Mouse (Mus musculus) liver, embryonic 15.5 days (tissue): Measurements from ENCODE around the gene Iyd. TPM values are rescaled to one million over a fixed set of nuclear protein-coding genes. Genes with fewer than 3 reads are reported as not detected.

ENCODE experiments used
- ATAC-seq: fragments of 200-750 bp; cut with Nextera tagmentation; 2 replicates; pipeline ENCODE4 v1.8.0; 2017; ENCODE audit warnings: moderate number of reproducible peaks, mild to moderate bottlenecking, moderate library complexity; ENCODE audit not compliant: insufficient read depth
- H3K27ac ChIP-seq: fragments of 300-500 bp; sonication (generic); replicated peaks from 2 replicates; pipeline ENCODE4 v1.5.1; 2015; ENCODE audit warnings: mild to moderate bottlenecking, inconsistent platforms
- H3K27me3 ChIP-seq: fragments of 300-500 bp; sonication (generic); 2 replicates; pipeline ENCODE4 v1.6.1; 2015; ENCODE audit warnings: mild to moderate bottlenecking, inconsistent platforms
- H3K36me3 ChIP-seq: fragments of 300-500 bp; sonication (generic); replicated peaks from 2 replicates; pipeline ENCODE4 v1.6.1; 2015; ENCODE audit warnings: moderate library complexity, mild to moderate bottlenecking, inconsistent platforms
- H3K4me1 ChIP-seq: fragments of 300-500 bp; sonication (generic); replicated peaks from 2 replicates; pipeline ENCODE4 v1.6.1; 2015; ENCODE audit warnings: inconsistent platforms
- H3K4me2 ChIP-seq: fragments of 300-500 bp; sonication (generic); 2 replicates; pipeline ENCODE4 v1.6.1; 2015; ENCODE audit warnings: moderate library complexity, mild to moderate bottlenecking, inconsistent platforms
- H3K4me3 ChIP-seq: fragments of 300-500 bp; sonication (generic); replicated peaks from 2 replicates; pipeline ENCODE4 v1.5.1; 2015; ENCODE audit warnings: mild to moderate bottlenecking, inconsistent platforms
- H3K9ac ChIP-seq: fragments of 300-500 bp; sonication (generic); 2 replicates; pipeline ENCODE4 v1.6.1; 2015; ENCODE audit warnings: moderate library complexity, mild to moderate bottlenecking, inconsistent platforms
- H3K9me3 ChIP-seq: fragments of 300-500 bp; sonication (generic); replicated peaks from 2 replicates; pipeline ENCODE4 v1.6.1; 2016; ENCODE audit warnings: inconsistent platforms
- WGBS: fragments of 180-500 bp; shearing (Covaris S2); methylation state at CpG from one replicate; pipeline ENCODE4 v1.1.7; 2015; ENCODE audit warnings: mixed read lengths; ENCODE audit not compliant: insufficient replicate concordance; 5-methylcytosine and 5-hydroxymethylcytosine counted together
- polyA plus RNA-seq: library from polyadenylated mRNA; unstranded; fragments of >200 nt; fragmentation: Nextera tagmentation; extraction: Ambion mirVana; gene quantifications from 2 replicates; pipeline ENCODE4 v1.2.1, GENCODE M21; 2015

Gene Iyd
- polyA plus RNA-seq, 1 experiment from 2014 or later: 15.9 TPM

GRCm38 (mm10) chr10:3514634-3515033 is 25.4 kb upstream of the Iyd start:
- no peak for ATAC-seq
- Histone ChIP-seq H3K27ac (no peak overlapping the region), H3K4me3 (no peak overlapping the region), H3K36me3 (no peaks in the 10 kb centered on the region), H3K9me3 (no peaks in the 10 kb centered on the region), H3K4me1 (no peaks in the 10 kb centered on the region), H3K27me3 (no peaks in the 10 kb centered on the region), H3K4me2 (no peak overlapping the region), H3K9ac (no peak overlapping the region)
- 71% methylated on average over 1 of the region's 1 CpGs for WGBS

- Histone ChIP-seq H3K4me3 (no peak overlapping the region), H3K9ac (no peak overlapping the region), H3K9me3 (no peaks in the 10 kb centered on the region), H3K27me3 (no peaks in the 10 kb centered on the region), H3K4me1 (no peaks in the 10 kb centered on the region), H3K4me2 (no peak overlapping the region), H3K27ac (no peak overlapping the region), H3K36me3 (no peaks in the 10 kb centered on the region)
- ATAC-seq: no peak
- 29% methylated on average over 6 of the region's 6 CpGs for WGBS
Measured at GRCm38 (mm10) chr10:3516442-3516841, 23.6 kb upstream of the Iyd start.

GRCm38 (mm10) chr10:3523044-3523793 is 16.8 kb upstream of the Iyd start:
- ATAC-seq: no peak
- Histone ChIP-seq H3K4me1 (no peaks in the 10 kb centered on the region), H3K27me3 (no peaks in the 10 kb centered on the region), H3K27ac (no peak overlapping the region), H3K36me3 (no peaks in the 10 kb centered on the region), H3K4me2 (no peak overlapping the region), H3K9me3 (no peaks in the 10 kb centered on the region), H3K9ac (no peak overlapping the region), H3K4me3 (no peak overlapping the region)
- 49% methylated on average over 6 of the region's 6 CpGs for WGBS

- no peaks in the 10 kb centered on the region for H3K27me3 ChIP-seq
- no peak overlapping the region for H3K27ac ChIP-seq
- H3K9me3 ChIP-seq: no peaks in the 10 kb centered on the region
- no peak overlapping the region for H3K9ac ChIP-seq
- H3K4me1 ChIP-seq: no peaks in the 10 kb centered on the region
- H3K4me3 ChIP-seq: no peak overlapping the region
- WGBS: 51% methylated on average over 3 of the region's 3 CpGs
- H3K4me2 ChIP-seq: no peak overlapping the region
- ATAC-seq: no peak
- no peaks in the 10 kb centered on the region for H3K36me3 ChIP-seq
Measured at GRCm38 (mm10) chr10:3524513-3524912, 15.5 kb upstream of the Iyd start.

GRCm38 (mm10) chr10:3525420-3526019 is 14.5 kb upstream of the Iyd start:
- Histone ChIP-seq H3K4me2 (no peak overlapping the region), H3K4me3 (no peak overlapping the region), H3K4me1 (no peaks in the 10 kb centered on the region), H3K9me3 (no peaks in the 10 kb centered on the region), H3K36me3 (no peaks in the 10 kb centered on the region), H3K27ac (no peak overlapping the region), H3K9ac (no peak overlapping the region), H3K27me3 (no peaks in the 10 kb centered on the region)
- no peak for ATAC-seq
- 38% methylated on average over 2 of the region's 2 CpGs for WGBS

GRCm38 (mm10) chr10:3529807-3530206 is 10.2 kb upstream of the Iyd start:
- Histone ChIP-seq H3K4me3 (no peak overlapping the region), H3K4me2 (no peak overlapping the region), H3K9ac (no peak overlapping the region), H3K27me3 (no peaks in the 10 kb centered on the region), H3K4me1 (no peaks in the 10 kb centered on the region), H3K27ac (no peak overlapping the region), H3K9me3 (no peaks in the 10 kb centered on the region), H3K36me3 (no peaks in the 10 kb centered on the region)
- no peak for ATAC-seq
- WGBS: 67% methylated on average over 4 of the region's 4 CpGs

- no peaks in the 10 kb centered on the region for H3K4me1 ChIP-seq
- 59% methylated on average over 4 of the region's 4 CpGs for WGBS
Measured at GRCm38 (mm10) chr10:3530661-3531060, 9.4 kb upstream of the Iyd start.

GRCm38 (mm10) chr10:3531375-3531774 is 8.7 kb upstream of the Iyd start:
- Histone ChIP-seq H3K4me1 (no peaks in the 10 kb centered on the region), H3K9me3 (no peaks in the 10 kb centered on the region), H3K4me2 (no peak overlapping the region), H3K4me3 (no peak overlapping the region), H3K27me3 (no peaks in the 10 kb centered on the region), H3K9ac (no peak overlapping the region), H3K27ac (no peak overlapping the region), H3K36me3 (no peaks in the 10 kb centered on the region)
- WGBS: 3% methylated on average over 4 of the region's 4 CpGs
- no peak for ATAC-seq

More at GRCm38 (mm10) chr10:3530661-3531060, 9.4 kb upstream of the Iyd start:
- H3K9ac ChIP-seq: no peak overlapping the region
- H3K4me3 ChIP-seq: no peak overlapping the region
- no peak overlapping the region for H3K27ac ChIP-seq
- no peak for ATAC-seq
- no peaks in the 10 kb centered on the region for H3K27me3 ChIP-seq
- H3K9me3 ChIP-seq: no peaks in the 10 kb centered on the region
- no peak overlapping the region for H3K4me2 ChIP-seq
- H3K36me3 ChIP-seq: no peaks in the 10 kb centered on the region

GRCm38 (mm10) chr10:3534445-3534844 is 5.6 kb upstream of the Iyd start:
- Histone ChIP-seq H3K9ac (no peak overlapping the region), H3K27ac (no peak overlapping the region), H3K36me3 (no peaks in the 10 kb centered on the region), H3K9me3 (no peaks in the 10 kb centered on the region), H3K4me3 (no peak overlapping the region), H3K4me1 (no peaks in the 10 kb centered on the region), H3K4me2 (no peak overlapping the region), H3K27me3 (no peaks in the 10 kb centered on the region)
- WGBS: 6% methylated on average over 7 of the region's 7 CpGs
- ATAC-seq: no peak

GRCm38 (mm10) chr10:3536361-3536760 is 3.7 kb upstream of the Iyd start:
- Histone ChIP-seq H3K9ac (no peak overlapping the region), H3K4me2 (no peak overlapping the region), H3K27me3 (no peaks in the 10 kb centered on the region), H3K4me3 (no peak overlapping the region), H3K27ac (no peak overlapping the region), H3K36me3 (no peaks in the 10 kb centered on the region), H3K9me3 (no peaks in the 10 kb centered on the region), H3K4me1 (no peaks in the 10 kb centered on the region)
- no peak for ATAC-seq
- WGBS: 42% methylated on average over 1 of the region's 1 CpGs

GRCm38 (mm10) chr10:3549384-3549783 is 9.3 kb downstream of the Iyd start:
- WGBS: 56% methylated on average over 2 of the region's 2 CpGs
- Histone ChIP-seq H3K4me2 (no peak overlapping the region), H3K27ac (no peak overlapping the region), H3K9ac (no peak overlapping the region), H3K36me3 (no peaks in the 10 kb centered on the region), H3K4me3 (no peak overlapping the region), H3K9me3 (no peaks in the 10 kb centered on the region), H3K4me1 (no peaks in the 10 kb centered on the region), H3K27me3 (no peaks in the 10 kb centered on the region)
- no peak for ATAC-seq

- Histone ChIP-seq H3K9me3 (no peaks in the 10 kb centered on the region), H3K4me2 (no peak overlapping the region), H3K27ac (no peak overlapping the region), H3K27me3 (no peaks in the 10 kb centered on the region), H3K9ac (no peak overlapping the region), H3K4me3 (no peak overlapping the region), H3K36me3 (no peaks in the 10 kb centered on the region), H3K4me1 (no peaks in the 10 kb centered on the region)
- ATAC-seq: no peak
- 43% methylated on average over 5 of the region's 5 CpGs for WGBS
Measured at GRCm38 (mm10) chr10:3555128-3555527, 15.1 kb downstream of the Iyd start.
